Mouse (Mus musculus): ENCODE results near the gene Slc25a13.

GRCm38 (mm10) chr6:6191596-6192337 is 25.2 kb downstream of the Slc25a13 start:
- TF ChIP-seq POLR2A (IDR thresholded peaks at IDR 0.05; ENCODE audit: borderline replicate concordance, extremely low read depth, insufficient read depth, insufficient read length, poor library complexity, severe bottlenecking) (no peak), CTCF (IDR thresholded peaks at IDR 0.05; ENCODE audit: borderline replicate concordance, extremely low read depth, insufficient read depth, insufficient read length) (no peak)

All from brain, embryonic 14.5 days (tissue).